Mouse (Mus musculus) megakaryocyte, adult 5-6 weeks (primary cell): ENCODE measurements around the gene Brip1. TPM values are rescaled to one million over a fixed set of nuclear protein-coding genes. Genes with fewer than 3 reads are reported as not detected.
"Not testable (repeated sequence)": the region's sequence is repeated elsewhere in the genome, so short reads cannot be mapped to it uniquely, and the experiment has no call there.

Experiments used
- ATAC-seq: 2 replicates; pipeline ENCODE4 v1.8.0; 2016; ENCODE audit warnings: mild to moderate bottlenecking, inconsistent platforms; ENCODE audit not compliant: poor library complexity, severe bottlenecking
- total RNA-seq, 2 experiments: library from RNA; stranded (forward) in 1 of 2; stranded (reverse) in 1 of 2; fragments of 153-499, 151-499 nt in 1 of 2; fragments of 221-1000, 200-1000 nt in 1 of 2; gene quantifications; 2 replicates each; pipeline versions ENCODE4 v1.2.3 to v1.2.4; 2015 to 2017

The Brip1 gene
- 20.7 and 21.3 TPM in 2 replicates for total RNA-seq (2015)
- total RNA-seq (2017) = 23.5 and 29.6 TPM in 2 replicates

GRCm38 (mm10) chr11:86201037-86201786, at the start of gene Brip1:
TSS of gene Brip1 (minus strand) at chr11:86201193.
- ATAC-seq = peak; percentile 99

DNA sequence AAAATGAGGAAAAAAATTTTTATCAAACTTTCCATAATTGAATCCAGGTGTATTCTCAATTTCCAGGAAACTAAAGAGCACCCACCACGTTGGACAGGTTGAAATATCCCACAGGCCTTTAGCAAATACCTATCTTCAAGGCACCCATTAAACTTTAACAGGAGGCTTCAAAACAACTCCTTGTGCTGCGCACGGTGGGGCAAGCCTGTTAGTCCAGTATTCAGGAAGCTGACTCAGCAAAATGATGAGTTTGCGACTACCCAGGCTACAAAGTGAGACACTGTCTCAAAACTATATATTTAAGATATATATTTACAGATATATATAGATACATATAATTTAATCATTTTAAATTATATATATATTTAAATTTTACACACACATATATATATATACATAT, 31.5 kb upstream of the Brip1 start:
- no peak for ATAC-seq

DNA sequence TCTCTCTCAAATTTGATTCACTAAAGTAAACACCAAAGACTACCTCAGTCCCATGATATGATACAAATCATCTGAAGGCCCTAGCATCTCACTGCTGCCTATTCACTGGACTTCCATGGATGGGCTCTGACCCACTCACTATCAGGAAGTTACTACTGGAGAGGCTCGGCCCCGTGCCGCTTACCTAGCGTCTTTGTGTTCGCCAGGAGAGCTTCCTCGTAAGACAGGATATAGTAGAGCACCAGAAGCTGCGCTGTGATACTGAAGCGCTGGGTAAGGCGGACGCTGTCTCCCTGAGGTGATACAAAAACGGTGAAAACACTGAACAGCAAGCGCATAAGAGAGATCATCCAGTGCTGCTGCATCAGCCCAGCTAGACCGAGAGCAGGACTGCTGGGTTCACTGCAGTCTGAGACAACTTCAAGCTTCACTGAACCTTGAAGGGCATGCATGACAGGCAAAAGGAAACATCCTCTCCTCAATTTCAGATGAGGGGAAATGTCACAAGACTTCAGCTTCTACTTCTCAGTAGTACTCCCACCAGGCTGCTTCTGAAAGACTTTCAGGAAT, 30.9 kb upstream of the Brip1 start:
- no peak for ATAC-seq

DNA sequence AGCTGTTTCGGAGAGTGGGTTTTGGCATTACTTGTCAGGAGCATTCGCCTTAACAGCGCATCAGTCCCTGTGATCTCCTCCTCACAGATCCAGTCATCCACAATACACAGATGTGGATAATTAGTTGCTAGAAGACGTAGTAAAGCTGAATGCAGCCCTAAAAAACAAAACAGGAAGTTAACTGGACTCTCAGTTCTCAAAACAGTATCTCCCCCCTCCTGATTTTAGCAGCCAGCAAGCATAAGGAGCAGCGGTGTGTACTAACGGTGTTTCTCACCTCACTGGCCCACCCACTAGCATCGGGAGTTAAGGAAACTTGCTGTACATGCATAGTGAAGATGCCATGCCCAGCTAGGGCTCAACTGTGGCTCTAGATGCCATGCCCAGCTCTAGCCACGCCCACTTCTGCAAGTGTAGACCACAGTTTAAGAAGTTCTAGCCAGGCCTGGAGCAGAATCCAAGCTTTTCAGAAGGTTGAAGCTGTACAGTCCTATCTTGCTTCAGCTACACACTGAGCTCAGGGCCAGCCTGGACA, 25.7 kb upstream of the Brip1 start:
- ATAC-seq = peak; percentile 56

DNA sequence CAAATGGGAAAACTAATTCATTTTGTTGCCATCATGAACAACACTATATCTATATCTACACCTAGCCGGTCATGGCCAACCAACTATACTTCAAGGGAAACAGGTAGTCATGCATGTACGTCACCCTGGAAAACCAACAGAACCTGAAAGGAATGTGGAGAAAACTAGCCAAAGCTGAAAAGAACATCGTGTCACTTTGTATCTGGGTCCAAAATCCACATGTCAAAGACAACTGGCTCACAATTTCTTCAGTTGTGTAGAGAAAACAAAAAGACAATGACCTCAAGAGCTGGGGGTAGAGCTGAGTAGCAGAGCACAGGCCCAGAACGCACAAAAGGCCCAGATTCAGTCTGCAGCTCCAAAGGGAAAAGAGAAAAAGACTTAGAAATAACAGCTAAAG, 24.8 kb upstream of the Brip1 start:
- no peak for ATAC-seq

DNA sequence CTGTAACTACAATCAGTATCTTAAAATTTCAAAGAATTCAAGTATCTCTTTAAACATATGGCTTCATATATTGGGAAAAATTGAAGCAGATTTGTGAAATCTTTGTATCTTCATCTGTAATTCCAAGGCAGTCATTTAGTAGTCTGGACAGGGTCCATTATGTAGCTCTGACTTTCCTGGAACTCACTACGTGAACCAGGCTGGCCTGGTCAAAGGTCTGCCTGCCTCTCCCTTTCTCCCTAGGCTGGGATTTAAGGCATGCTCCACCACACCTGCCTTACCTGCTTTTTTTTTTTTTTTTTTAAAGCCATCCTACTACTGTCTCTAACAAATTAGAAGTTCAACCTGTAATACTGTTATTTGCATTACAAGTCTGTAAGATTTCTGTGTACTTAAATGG, 10.8 kb upstream of the Brip1 start:
- no peak for ATAC-seq

DNA sequence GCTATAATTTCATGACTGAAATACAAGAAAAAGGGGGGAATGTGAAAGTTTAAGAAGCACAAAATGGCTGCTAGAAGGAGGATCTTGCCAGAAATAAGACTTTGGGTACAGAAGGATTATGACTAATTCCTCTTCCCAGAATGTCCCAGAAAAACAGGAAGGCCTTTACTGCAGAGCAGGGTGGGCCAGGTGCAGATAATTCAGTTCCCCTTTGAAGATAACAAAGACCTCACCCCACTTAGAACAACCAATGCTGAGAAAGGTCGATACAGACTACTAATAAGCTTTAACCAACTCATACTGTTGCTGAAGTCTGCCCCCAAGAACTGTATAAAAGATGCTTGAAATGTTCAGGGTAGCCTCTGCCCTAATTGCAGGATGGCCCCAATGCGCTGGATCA, 8.1 kb upstream of the Brip1 start:
- ATAC-seq = no peak

DNA sequence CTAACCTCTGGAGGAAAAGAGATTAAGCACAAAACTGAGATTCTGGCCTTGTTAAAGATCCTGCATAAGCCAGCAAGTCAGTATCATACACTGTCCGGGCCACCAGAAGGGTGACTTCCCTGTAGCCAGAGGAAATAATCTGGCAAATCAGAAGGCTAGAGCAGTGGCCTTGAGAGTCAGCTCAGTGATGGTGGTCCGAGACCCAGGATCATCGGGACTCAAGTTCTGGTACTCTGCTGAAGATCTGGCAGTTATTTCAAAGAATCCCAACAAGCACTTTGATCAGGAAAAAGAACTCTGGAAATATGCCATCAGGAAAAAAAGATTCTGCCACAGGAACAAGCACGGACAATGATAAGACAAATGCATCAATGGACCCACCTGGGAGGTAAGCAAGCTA, 4.9 kb upstream of the Brip1 start:
- ATAC-seq = no peak

GRCm38 (mm10) chr11:86205031-86205430, 4.0 kb upstream of the Brip1 start:
- ATAC-seq = no peak

DNA sequence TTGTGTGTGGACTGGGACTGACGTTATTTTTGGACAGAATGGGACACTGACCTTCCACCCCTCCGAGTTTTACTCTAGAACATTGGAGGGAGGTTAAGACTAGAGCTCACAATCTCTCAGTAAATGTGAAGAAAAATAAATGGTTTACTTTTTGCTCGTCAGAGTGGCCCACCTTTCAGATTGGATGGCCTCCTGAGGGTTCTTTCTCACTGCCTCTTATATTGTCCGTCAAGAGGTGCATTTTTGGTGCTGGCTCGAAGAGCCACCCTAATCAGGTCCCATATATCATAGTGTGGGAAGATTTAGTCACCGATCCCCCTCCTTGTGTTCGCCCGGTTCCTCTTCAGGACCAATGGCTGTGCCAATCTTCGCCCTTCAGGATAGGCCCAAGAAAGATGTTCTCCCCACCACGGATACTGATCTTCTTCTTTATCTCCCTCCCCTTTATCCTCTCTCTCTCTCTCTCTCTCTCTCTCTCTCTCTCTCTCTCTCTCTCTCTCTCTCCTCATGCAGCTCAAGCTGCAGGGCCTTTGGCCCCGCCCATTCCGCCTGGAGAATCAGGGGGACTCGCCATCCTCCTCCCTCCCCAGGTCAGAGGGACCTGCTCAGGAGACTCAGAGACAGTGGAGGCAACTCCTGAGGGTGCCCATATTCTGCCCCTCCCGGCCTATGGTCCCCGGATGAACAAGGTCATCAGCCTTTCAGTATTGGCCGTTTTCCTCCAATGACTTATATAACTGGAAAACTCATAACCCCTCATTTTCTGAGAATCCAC, 1.1 kb upstream of the Brip1 start:
- ATAC-seq = no peak

DNA sequence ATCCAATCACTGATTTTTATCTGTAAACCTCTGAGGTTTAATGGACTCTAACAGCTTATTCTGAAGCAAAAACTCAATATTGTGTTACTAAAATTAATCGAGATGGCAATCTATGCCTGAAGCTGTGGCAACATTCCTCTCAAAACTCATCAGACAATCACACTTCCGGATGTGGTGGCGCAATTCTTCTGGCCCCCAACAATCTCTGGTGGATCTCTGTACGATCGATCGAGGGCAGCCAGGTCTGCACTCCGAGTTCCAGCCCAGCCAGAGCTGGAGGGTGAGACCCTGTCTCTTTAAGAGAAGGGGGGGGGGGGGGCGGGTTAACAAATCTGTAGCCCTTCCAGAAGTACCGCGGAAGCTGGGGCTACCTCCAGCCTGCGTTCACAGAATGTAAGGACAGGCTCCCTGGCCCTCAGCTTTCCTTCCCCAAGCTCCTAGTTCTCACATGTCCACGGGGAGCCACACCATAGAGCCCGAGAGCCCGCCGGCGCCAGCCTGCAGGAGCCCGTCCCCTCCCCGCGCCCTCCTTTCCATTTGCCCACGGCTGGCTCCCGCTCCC, 452 bp downstream of the Brip1 start:
- ATAC-seq = peak; percentile 38

DNA sequence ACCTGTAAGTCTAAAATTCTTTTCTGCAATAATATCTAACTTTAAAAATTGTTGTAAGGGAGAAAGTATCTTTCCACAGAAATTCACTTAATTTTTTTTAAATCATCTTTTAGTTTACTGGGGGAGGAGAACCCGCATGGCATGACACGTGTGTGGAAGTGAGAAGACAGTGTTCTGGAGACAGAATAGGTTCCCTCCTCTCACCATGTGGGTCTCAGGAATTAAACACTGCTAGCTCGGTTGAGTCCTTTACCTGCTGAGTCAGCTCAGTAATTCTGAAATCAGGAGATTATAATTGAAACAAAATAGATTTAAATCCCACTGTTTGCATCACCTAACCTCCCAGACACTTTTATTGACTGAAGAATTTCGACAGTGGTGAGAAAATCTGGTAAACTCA, 1.3 kb downstream of the Brip1 start:
- no peak for ATAC-seq

DNA sequence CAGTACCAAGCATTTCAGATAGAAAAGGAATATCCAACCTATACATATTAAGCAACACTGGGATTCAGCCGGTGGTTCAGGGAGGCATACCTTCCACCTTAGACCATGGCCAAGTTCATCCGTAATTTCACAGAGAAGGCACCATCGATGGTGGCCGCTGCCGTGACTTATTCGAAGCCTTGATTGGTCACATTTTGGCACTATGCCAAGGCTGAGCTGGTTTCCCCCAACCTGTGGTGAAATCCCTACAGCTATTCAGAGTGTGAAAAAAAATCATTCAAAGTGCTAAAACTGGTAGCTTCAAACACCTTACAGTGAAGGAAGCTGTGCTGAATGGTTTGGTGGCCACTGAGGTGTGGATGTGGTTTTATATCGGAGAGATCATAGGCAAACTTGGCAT, 15.8 kb downstream of the Brip1 start:
- not testable (repeated sequence) for ATAC-seq

DNA sequence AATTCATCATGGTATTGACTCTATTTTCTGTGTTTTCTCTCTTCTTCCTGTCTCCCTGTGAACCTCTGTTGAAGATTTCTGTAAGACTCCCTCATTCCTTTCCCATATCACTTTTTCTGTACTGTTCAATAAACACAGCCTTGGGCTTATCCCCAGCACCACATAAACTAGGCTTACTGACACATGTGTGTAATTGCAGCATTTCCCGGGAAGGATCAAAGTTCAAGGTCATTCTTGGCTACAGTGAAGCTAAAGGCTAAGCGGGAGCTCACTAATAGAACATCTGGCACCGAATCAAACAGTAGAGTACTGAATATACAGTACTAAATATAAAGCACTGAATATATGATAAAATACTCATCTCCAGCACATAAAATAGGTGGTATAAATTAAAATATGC, 25.2 kb downstream of the Brip1 start:
- ATAC-seq = no peak

DNA sequence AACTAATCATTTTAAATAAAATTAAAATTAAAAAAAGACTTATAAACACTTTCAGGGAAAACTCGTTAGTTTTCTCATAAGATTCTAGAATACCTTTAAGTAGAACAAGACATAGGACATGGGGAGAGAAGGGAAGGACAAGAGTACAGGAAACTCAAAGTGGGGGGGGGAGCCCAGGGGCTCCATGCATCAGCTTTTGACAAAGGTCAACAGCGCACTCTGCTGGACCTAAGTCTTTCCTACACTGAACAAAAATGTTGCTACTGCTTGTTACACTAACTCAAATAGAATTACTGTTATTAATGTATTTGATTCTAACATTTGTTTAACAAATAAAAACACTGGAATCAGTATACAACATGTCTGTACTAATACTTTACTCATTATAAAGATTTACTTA, 26.8 kb downstream of the Brip1 start:
- ATAC-seq = no peak

DNA sequence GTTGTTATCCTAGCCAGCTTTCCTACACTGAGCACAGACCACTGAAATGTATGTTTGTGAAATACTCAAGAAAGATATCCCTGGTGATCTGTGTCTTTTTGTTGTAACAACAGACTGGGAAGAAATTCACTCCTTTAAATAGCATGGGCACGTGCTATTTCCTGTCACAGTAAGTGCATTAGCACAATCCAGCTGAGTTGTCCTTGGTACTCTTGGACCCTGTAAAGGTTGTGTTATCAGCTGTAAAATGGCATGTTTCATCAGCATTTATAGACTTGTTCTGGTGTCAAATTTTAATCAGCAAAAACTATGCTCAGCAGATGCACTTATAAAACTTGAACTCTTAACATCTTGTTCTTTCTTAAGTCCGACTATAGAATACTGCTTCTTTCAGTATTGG, 30.2 kb downstream of the Brip1 start:
- ATAC-seq = no peak

DNA sequence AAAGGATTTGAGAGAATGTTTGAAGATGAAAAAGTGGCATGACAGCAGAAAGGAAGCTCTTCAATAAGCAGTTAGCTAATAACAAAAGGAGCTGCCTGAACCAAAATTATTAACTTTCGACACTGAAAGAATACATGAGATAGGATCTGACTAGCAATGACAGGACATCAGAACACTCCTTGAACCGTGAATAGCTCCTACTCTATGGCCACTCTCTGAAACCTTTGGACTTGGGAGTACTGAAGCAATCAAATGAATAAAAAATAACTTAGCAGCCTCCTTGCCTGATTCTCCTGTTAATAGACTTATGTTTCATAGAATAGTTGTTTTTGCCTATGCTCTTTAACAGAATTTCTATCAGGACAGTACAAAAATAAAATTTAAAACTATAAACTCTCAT, 40.7 kb downstream of the Brip1 start:
- ATAC-seq = no peak

DNA sequence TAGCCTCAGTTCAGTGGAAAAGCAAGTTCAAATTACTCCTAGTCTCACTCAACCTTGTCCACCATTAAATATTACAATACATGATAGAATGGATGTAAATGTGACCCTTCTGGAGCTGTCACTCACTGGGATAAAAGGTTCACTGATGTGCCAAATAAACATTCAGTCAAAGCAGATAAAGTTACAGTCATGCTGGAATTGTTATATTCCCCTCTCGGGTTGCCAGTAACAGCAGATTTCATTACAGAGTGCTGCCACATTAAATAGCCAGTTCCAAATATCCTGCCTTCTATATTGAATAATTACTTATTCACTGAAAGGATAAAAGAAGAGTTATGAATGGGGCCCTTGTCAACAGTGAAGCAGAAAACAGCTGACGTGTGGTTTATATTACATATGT, 42.0 kb downstream of the Brip1 start:
- ATAC-seq = no peak

DNA sequence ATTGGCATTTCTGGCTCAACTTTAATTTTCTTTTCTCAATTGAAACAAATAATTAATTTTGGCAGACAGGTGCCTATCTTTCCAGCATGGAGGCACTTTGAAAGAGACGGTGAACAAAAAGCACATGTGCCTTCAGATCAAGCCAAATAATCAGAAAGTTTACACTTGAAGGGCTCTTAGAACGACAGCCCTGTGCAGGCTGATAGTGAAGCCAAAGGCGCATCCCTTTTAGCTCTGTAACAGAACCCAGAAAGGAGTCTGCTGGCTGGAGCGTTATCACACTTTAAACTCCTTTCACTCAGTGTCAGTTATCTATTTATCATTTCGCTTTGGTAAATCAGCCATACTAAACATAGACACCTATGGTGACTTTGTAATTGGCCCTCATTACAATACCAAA, 45.4 kb downstream of the Brip1 start:
- ATAC-seq = no peak

DNA sequence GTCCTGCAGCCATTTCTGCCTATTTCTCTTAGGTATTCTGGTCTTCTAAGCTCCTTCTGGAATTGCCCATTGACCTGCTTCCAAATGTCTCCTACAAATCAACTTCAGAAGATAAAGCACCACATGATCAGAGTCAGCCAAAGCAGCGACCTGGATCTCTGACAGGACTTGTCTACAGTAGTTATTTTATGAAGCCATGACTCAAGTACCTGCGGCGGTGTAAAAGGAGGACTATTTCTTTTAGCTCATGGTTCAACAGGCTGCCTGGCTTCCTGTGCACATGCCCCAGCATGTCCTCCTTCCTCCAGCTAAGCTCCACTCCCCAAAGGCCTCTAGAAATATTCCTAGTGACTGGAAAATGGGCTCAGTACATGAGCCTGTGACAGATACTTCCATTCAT, 69.7 kb downstream of the Brip1 start:
- ATAC-seq = no peak

- ATAC-seq = peak; percentile 72
Observed at GRCm38 (mm10) chr11:86117078-86117869, 83.7 kb downstream of the Brip1 start.
